Mouse (Mus musculus): ENCODE data around the gene Sox6.

Gene Sox6

DNA sequence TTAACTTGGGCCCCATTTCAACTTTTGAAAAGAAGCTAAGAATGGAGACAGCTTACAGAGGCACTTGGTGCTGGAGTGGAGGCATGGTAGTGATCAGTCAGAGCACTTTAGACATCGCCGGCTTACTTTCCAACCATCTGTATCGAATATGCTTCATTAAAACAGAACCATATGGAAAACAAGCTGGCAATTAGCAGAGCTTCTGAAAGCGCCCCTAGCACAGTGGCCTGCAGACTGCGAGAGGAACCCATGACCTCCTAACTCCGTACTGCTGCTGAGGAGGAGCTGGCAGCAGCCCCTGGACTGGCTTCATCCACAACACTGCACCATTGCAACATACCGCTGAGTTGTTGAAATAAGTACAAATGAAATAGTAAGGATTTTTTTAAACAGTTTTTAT lies 148.7 kb downstream of the Sox6 start:
- no peak for DNase-seq

- no peak for DNase-seq
These were observed 150.0 kb downstream of the Sox6 start for GRCm38 (mm10) chr7:115888561-115888960.

- no peak for DNase-seq
These were observed 150.5 kb downstream of the Sox6 start for GRCm38 (mm10) chr7:115888120-115888519.

DNA sequence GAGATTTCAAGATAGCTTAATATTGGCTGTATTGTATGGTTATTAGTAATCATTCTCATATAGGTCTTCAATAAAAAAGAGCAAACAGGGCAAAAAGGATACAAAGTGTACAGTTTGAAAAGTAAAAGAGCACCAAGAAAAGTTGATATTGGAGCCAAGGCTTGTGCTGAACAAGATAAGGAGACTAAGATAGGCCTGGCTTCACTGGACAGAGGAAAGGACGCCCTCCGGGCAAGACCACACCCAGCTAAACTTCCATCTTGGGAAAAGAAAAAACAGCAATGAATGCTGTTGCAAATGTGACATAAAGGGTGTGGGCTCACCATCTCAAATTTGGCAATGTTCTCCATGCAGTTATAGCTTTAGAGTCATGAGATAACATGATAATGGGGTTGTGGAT lies 165.7 kb downstream of the Sox6 start:
- DNase-seq, result no peak

DNA sequence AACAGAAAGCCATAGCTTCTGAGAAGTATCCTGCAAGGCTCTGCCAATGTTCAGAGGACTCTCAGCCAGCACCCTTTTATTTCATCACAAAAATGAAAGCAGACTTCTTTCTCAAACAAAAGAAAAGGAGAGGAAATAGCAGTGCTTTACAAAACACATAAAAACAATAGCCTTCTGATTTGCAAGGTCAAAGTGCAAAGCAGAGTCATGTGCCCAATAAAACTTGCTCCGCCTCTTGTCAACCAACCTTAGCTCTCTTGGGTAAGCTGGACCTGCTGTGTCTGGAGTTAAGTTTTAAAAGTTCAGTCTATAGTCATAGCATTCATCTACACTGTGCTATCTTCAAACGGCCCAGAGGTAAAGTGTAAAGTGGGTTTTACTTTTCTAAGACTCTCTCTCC lies 170.1 kb downstream of the Sox6 start:
- DNase-seq, result peak; percentile 52 to 56

DNA sequence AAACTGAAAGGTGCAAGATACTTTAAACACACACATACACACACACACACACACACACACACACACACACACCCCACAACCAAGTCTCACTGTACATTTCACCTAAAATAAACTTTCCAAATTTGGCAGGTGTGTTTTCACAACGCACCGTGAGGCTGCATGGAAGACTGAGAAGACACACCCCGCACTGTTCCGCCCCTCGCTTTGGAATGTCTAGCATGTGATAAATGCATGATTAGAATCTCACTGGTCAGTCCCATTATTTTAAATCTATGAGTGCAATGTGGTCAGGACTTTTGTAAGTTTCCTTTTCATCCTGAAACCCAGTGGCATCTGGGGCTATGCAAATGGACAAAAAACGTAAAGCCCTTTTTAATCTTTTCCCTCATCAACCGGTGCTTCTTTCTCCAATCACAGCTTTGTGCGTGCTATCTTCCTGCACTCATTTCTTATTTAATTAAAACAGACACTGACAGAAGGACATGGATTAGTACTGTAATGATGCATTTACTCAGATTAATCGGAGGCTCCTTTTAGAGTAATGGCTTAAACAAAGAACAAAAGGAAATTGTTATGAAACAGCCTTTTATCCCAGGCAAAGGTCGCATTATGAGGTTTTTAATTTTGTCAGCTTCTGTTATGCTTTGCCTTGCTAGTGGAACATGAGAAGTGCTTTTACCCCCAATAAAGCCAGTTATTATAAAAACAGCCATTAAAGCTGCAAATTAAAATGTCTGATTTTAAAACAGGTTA lies 170.9 kb downstream of the Sox6 start:
- peak; percentile 49 to 52 for DNase-seq

DNA sequence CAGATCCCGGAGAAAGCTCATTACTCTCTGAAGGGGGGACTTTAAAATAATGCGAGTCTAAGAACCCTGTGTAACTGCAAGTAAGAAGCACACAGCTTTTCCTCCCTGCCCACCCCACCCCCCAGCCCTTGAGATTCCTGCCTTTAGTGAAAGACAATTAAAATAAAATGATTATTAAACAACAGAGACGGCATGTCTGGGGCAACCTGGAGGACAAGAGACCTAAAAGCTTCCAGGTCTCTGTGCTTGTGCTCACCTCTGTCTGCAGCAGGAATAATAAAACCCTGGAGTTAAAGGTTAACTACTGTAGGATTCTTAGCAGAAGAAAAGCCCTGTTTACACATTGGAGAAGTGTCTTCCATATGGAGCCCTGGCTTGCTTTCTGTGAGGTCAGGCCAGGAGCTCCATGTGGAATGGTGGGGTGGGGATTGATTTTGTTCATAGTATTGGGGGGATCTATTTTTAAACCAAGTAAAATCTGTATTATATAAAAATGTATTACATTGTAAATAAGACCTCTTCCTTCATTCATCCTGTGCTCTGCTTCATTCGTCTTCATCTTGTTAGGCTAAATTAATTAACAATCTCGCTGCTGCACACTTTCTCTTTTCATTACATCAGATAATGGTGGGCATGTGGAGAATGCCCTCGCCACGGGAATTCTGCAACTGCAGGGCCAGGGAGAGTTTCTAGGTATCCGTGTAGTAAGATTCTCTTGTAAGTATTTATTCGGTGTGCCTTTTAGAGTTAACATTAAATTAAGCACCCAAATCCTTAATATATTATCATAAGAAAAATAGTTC lies 171.7 kb downstream of the Sox6 start:
- DNase-seq, result peak; percentile 14 to 46

DNA sequence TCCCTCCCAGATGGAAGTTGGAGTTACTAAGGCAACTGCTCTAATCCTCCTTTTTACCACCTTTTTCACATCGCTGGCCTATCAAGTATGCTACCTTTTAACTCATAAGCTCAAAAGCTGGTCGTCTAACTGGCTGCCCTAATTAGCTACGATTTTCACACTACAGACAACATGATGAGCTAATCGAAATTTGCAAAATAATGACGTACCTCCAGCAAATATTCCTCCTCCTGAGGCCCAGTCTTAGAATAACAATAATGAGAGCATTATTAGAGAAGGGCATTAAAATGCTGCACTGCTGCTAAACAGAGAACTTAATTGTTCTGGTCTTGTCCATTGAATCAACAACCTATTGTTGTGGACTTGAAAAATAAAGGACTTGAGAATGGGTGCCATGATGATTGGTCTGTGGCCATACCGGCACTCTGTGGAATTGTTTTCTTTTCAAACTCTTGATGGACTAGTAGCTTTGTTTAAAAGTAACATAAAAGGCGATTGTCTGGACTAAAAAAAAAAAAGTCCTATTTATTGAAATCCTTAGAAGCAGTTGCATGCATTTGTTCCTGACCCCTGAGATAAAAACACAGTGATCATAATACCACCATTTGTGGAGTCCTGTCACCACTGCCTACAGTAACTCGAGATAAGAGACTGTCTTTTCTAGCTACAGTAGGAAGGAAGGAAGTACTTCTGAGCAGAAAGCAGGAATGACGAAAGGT lies 172.5 kb downstream of the Sox6 start:
- DNase-seq, result no peak

- no peak for DNase-seq
These were observed 173.4 kb downstream of the Sox6 start for GRCm38 (mm10) chr7:115865231-115865630.

- DNase-seq, result peak in 1 of 2 experiments; percentile 24
These were observed 174.2 kb downstream of the Sox6 start for GRCm38 (mm10) chr7:115864411-115864810.

DNA sequence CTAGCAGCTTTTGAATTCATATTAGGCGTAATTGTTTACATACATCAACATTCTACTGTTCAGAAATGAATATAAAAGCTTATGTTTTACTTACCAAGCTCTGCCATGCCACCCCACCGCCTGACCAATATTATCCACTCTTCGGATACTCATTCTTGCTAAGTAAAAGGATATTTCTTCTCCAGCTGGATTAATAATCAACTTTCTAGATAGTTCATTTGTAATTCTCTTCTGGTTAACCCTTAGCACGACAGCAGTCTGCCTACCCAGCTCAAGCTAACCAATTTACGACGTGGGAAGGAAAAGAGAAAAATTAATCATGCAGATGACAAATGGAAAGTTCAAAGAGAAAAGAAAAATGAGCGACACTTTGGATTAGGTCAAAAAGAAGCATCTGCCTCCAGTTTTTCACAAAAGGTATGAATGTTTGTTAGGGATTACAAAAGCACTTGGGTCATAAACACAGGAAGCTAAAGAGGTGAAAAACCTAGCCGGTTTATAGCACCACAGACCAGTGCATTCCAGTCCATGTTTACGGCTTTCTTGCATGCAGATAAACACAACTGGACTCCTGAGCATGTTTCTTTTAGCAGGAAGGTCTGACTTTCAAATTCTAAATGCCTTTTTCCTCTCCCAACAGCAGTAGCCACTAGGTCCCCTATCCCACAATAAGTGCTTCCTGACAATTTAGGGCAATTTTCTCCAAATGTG lies 178.8 kb downstream of the Sox6 start:
- DNase-seq, result peak; percentile 58 to 63

DNA sequence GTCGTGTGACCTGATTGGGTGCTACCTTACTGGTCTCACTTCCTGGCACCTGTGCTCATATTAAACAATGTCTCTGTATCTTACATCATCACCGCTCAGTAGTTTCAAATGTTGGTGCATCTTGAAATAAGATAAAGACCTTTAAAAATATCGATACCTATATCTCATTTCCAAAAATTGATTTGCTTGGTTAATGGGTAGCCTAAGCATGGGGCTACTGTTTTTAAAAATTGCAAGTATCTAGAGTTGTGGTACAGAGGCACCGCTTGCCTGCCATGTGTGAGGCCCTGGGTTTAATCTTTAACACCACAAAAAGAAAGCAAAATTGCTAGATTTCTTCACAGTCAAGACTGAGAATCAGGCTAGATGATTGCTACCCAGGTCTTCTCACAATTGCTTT lies 187.5 kb downstream of the Sox6 start:
- DNase-seq, result no peak

- no peak for DNase-seq
These were observed 192.7 kb downstream of the Sox6 start for GRCm38 (mm10) chr7:115845791-115846366.

GRCm38 (mm10) chr7:115844910-115845309 lies 193.7 kb downstream of the Sox6 start:
- DNase-seq, result no peak

DNA sequence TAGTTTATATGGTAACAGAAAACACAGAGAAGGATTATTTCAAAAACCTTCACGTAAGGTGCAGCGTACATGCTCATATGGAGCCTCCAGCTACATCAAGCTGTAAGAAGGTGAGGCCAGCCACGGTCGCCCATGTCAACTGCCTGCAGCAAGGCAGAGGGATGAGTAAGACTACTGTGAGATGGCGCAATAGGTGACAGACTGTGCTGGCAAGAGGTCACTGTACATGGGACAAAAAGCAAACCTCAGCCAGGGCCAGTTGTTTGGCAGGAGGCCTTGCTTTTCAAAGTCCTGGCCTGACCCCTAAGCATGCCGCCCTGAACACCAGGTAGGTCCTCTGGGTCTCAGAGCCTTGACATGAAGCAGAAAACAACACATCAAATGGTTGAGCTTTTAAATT lies 194.2 kb downstream of the Sox6 start:
- peak; percentile 72 to 82 for DNase-seq

- DNase-seq, result no peak
These were observed 196.3 kb downstream of the Sox6 start for GRCm38 (mm10) chr7:115842251-115842650.

GRCm38 (mm10) chr7:115840613-115841012 lies 198.0 kb downstream of the Sox6 start:
- no peak for DNase-seq

DNA sequence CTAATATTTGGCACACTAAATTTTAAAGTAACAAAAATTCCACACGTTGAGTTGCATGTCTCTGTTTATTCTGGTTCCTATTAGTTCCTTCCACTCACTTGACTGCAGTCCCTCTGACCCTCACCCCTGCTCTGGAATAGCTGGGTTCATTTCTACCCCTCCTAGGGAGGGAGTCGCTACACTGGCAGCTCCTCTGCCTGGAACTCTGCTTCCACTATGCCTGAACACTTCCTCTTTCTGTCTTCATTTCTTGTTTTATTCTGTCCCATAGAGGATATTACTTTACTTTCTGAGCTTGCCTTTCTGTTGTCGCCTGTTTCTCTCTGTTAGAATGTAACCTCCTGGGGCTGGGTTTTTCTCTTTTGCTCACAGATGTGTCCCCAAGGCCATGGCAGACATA lies 203.6 kb downstream of the Sox6 start:
- no peak for DNase-seq

- no peak for DNase-seq
These were observed 204.9 kb downstream of the Sox6 start for GRCm38 (mm10) chr7:115833701-115834100.

GRCm38 (mm10) chr7:115830938-115831873 lies 207.4 kb downstream of the Sox6 start:
- DNase-seq, result no peak

DNA sequence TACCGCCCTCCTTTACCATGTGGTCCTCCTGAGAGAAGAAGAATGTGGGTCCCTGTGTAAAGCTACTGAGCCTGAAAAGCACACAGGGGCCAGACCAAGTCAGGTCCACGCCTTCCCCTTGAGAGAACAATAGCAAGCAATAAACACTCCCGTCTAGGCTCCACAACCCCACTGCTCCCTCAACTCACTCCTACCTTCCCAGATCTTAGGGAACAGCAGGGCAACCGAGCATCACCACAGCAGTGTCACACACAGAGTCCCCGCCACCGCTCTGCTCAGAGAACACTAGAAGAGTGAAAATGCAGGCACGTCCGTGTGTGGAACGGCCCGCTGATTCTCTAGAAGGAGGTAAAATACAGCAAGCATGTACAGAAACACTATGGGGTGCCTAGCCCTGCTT lies 208.2 kb downstream of the Sox6 start:
- DNase-seq, result no peak

Data from kidney, postnatal 36 days (tissue).